Mouse (Mus musculus) embryonic facial prominence, embryonic 10.5 days (tissue): ENCODE data around the gene Gna11. TPM values are rescaled to one million over a fixed set of nuclear protein-coding genes. Genes with fewer than 3 reads are reported as not detected.

Source experiments
- DNase-seq: peaks from one replicate; pipeline ENCODE4 v3.0.0-alpha.2; 2017; ENCODE audit warnings: low spot score
- H3K27ac ChIP-seq: fragments of 300-500 bp; sonication (generic); replicated peaks from 2 replicates; pipeline ENCODE4 v1.5.1; 2016; ENCODE audit warnings: mild to moderate bottlenecking
- H3K27me3 ChIP-seq: fragments of 300-500 bp; sonication (generic); replicated peaks from 2 replicates; pipeline ENCODE4 v1.6.1; 2016; ENCODE audit warnings: low read depth, mild to moderate bottlenecking; ENCODE audit not compliant: poor library complexity, severe bottlenecking
- H3K36me3 ChIP-seq: fragments of 300-500 bp; sonication (generic); replicated peaks from 2 replicates; pipeline ENCODE4 v1.6.1; 2016; ENCODE audit warnings: mild to moderate bottlenecking, moderate library complexity
- H3K4me1 ChIP-seq: fragments of 300-500 bp; sonication (generic); 2 replicates; pipeline ENCODE4 v1.6.1; 2016
- H3K4me3 ChIP-seq: fragments of 300-500 bp; sonication (generic); 2 replicates; pipeline ENCODE4 v1.5.1; 2016; ENCODE audit warnings: mild to moderate bottlenecking, moderate library complexity
- H3K9me3 ChIP-seq: fragments of 300-500 bp; sonication (generic); 2 replicates; pipeline ENCODE4 v1.6.1; 2016; ENCODE audit warnings: mild to moderate bottlenecking
- WGBS: fragments of 180-500 bp; shearing (Covaris S2); methylation state at CpG from one replicate; pipeline ENCODE4 v1.1.7; 2016; 5-methylcytosine and 5-hydroxymethylcytosine counted together
- polyA plus RNA-seq: library from polyadenylated mRNA; unstranded; fragments of >200 nt; fragmentation: Nextera tagmentation; extraction: Ambion mirVana; gene quantifications from 2 replicates; pipeline ENCODE4 v1.2.1, GENCODE M21; 2016

Gna11 gene
- polyA plus RNA-seq, 1 experiment from 2014 or later = 79.0 TPM

DNA sequence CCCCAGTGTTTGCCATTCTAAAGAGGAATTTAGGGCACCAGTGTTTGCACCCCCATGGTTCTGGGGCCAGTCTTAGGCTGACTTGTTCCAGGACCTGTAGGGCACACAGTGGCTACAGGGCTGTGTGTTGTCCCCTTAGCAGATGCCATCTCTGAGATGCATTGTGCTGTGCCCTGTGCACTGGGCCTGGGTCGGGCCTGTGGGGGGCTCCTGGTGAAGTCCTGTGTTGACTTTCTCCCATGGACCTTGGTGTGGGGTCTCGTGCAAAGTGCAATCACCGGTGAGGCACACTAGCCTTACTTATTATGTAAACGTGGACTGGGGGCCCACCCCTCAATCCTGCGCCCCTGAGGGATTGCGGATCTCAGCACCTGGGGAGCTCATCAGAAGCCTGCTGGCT is 17.4 kb upstream of the Gna11 start:
- Histone ChIP-seq H3K9me3 (no peaks in the 10 kb centered on the region), H3K4me1 (peaks cover 84% of the 10 kb centered on the region), H3K4me3 (peak overlapping the region; percentile 1; the same call in 1 of the 2 replicates), H3K36me3 (peaks cover 58% of the 10 kb centered on the region), H3K27ac (no peak overlapping the region), H3K27me3 (peaks cover 60% of the 10 kb centered on the region)
- DNase-seq = no peak
- 79% methylated on average over 6 of the region's 6 CpGs for WGBS

DNA sequence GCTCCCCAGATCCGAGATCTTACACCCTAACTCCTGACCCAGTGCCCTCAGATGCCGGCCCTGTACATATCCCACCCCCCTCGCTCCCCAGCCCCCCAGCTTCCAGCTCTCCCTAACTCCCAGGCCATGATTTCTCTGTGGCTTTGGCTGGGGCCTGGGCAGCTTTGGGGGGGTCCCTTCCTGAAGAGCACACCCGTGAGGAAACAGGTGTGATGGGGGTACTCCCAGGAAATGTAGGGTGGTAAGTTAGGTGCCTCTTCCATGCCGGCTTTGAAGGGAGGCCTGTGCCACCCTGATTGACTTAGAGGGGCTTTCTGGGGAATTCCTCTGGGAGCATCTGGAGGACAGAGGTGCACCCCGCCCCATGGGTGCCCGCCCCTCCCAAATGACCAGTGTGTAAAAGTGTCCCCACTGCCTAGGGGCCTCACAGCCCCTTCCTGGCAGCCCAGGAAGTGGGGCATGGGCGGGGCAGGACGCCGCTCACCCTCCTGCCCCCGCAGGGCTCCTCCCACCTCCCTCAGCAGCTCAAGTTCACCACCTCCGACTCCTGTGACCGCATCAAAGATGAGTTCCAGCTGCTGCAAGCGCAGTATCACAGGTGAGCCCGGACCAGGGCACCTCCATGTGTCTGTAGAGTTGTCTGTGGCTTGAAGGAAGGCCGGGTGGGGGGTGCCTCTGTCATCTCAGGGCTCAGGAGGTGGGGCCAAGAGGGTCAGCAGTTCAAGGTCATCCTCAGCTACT is 15.9 kb upstream of the Gna11 start:
- peaks cover 68% of the 10 kb centered on the region for H3K4me1 ChIP-seq
- peak overlapping the region; percentile 82 for H3K4me3 ChIP-seq
- H3K9me3 ChIP-seq = no peaks in the 10 kb centered on the region
- H3K36me3 ChIP-seq = peaks cover 43% of the 10 kb centered on the region
- 17% methylated on average over 16 of the region's 16 CpGs for WGBS
- DNase-seq = peak; percentile 69
- H3K27me3 ChIP-seq = peaks cover 45% of the 10 kb centered on the region
- peak overlapping the region; percentile 97 for H3K27ac ChIP-seq

DNA sequence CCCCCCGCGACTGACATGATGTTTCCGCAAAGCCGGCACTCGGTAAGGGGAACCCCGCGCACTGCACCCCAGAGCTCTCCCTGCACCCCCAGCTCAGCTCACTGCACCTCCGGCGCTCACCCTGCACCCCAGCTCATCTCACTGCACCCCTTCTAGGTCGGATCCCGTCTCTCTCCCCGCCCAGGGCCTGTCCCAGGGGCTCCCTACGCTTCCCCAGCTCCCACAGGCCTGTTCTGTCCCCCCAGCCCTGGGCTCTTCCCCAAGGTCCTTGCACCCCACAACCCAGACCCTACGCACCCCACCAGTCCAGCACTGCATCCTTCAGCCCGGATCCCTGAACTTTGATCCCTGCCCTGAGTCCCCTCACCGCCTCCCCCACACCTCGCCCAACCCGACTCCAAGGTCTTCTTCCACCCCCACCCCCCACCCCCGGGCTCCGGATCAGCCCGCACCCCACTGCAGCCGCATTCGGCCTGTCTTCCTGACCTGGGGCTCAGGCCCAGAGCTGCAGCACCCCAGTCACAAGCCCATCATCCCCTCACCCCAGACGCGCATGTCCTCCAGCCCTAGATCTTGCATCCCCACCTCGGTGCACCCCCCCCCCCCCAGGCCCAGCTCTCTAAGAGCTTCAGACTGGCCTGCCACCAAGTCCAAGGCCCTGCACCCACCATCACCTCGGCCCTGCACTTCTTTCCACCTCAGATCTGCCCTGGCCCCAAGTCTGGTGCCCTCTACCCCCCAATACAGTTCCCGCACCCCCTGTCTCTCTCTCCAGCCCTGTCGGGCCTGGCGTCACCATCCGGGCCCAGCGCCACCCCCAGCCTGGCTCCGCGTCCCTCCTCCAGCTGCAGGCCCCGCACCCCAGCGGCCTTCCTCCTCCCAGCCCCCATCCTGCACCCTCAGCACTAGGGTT is 14.9 kb upstream of the Gna11 start:
- Histone ChIP-seq H3K9me3 (no peaks in the 10 kb centered on the region), H3K4me3 (peak overlapping the region; percentile 82), H3K36me3 (peaks cover 33% of the 10 kb centered on the region), H3K4me1 (peaks cover 58% of the 10 kb centered on the region), H3K27me3 (peaks cover 35% of the 10 kb centered on the region), H3K27ac (peak overlapping the region; percentile 97)
- DNase-seq = peak; percentile 58
- WGBS = 4% methylated on average over 36 of the region's 36 CpGs

DNA sequence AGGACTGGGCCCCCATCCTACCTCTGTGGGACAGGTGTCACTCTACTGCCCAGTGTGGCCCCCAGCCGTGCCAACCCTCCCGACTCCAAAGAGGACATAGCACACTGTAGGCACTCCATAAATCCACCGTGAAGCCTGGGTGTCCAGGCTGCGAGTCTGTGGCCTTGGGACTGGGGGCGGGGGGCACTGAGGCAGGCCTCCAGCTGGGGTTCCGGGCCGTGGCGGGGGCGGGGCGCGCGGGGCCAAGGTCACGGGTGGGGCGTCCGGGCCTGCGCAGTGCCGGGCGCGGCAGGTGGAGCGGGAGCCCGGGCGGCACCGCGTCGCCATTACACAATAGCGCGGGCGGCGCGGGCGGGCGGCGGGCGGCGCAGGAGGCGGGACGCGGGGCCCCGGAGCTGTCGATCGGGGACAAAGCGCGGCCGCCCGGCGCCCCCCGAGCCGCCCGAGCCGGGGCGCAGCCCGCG is 14.2 kb upstream of the Gna11 start, which contains the start of gene Aes:
Gene Aes (plus strand): TSS at position 326 of the 464 bp plus-strand sequence.
- Histone ChIP-seq H3K9me3 (no peaks in the 10 kb centered on the region), H3K27me3 (peaks cover 28% of the 10 kb centered on the region), H3K36me3 (peaks cover 26% of the 10 kb centered on the region), H3K4me1 (peaks cover 51% of the 10 kb centered on the region), H3K27ac (peak within 1 kb of the TSS; percentile 97), H3K4me3 (peak within 1 kb of the TSS; percentile 82)
- peak; percentile 73 for DNase-seq
- 1% methylated on average over 52 of the region's 53 CpGs for WGBS

DNA sequence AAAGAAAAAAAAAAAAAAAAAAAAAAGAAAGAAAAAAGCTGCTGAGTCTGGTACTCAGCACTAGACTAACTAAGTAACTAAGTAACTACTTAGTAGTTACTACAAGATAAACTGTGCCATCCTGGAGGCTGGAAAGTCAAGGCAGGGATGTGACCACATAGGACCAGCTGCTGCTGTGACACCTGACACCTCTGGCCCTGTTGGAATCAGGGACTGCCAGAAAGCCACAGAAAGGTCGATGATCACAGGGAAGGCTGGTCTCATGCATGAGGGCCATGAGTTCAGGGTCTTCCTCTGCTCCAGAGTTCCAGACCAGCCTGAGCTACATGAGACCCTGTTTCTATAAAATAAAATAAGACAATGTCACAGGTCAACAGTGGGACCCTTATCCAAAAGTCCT is 12.5 kb upstream of the Gna11 start:
- no peak overlapping the region for H3K27ac ChIP-seq
- peaks cover 15% of the 10 kb centered on the region for H3K36me3 ChIP-seq
- peaks cover 34% of the 10 kb centered on the region for H3K4me1 ChIP-seq
- peaks cover 3% of the 10 kb centered on the region; the same call in 1 of the 2 replicates for H3K9me3 ChIP-seq
- H3K27me3 ChIP-seq = peaks cover 12% of the 10 kb centered on the region
- H3K4me3 ChIP-seq = no peak overlapping the region
- DNase-seq = peak; percentile 13
- 43% methylated on average over 1 of the region's 1 CpGs for WGBS

DNA sequence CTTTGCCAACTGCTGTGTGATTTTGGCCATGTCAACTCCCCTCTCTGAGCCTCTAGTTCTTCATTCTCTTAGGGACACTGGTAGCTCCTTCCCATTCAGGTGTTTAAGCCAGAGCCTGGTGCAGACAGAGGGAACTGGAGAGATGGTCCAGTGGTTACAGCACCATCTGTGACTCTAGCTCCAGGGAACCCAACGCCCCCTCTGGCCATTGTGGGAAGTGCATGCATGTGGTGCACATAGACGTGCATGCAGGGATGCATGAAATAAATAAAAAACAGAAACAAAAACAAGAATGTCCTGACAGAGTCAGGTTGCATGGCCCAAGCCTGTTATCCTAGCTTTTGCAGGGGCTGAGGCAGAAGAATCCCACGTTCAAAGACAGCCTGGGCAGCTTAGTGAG is 11.3 kb upstream of the Gna11 start:
- Histone ChIP-seq H3K4me1 (peaks cover 33% of the 10 kb centered on the region), H3K27ac (no peak overlapping the region), H3K36me3 (peaks cover 5% of the 10 kb centered on the region), H3K27me3 (peaks cover 8% of the 10 kb centered on the region; the same call in 1 of the 2 replicates), H3K4me3 (no peak overlapping the region), H3K9me3 (peaks cover 3% of the 10 kb centered on the region; the same call in 1 of the 2 replicates)
- no peak for DNase-seq
- WGBS = 76% methylated on average over 3 of the region's 3 CpGs

DNA sequence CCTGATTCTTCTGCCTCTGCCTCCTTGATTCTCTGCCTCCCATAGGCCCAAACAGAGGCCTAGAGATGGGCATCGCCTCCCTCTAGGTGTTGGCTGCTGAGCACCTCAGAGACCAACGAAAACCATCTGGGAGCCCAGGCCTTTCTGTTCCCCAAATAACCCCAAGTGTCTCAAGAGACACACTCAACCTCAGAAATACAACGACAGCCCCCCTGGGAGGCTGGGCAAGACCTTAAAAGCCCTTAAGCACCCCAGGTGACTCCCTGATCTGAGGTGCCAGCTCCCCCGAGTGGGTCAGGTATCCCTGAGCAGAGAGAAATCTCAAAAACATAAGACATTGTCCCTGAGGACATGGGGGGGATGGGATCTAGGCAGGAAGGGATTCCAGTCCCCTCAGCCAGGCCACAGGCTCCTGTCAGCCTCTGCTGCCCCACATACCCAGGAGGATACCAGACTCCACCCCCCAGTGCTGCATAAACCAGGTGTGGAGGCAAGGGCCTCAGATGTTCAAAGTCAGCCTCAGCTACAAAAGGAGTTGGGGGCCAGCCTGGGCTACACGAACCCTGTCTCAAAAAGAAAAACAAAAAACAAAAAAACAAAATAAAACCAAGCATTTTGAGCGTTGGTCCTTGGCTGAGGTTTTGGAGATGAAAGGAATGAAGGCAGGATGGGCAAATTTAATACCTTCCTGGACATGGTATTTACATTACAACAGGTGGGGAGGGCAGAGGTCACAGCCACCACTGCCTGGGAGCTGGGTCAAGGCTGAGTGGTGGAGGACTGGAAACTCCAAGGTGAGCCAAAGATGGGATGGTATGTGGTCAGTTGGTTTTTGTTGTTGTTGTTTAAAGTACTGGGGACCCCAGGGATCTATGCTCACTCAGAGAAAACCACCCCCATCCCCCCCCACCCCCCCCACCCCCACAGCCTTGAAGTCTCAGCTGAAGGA is 9.1 kb upstream of the Gna11 start:
- Histone ChIP-seq H3K27ac (no peak overlapping the region), H3K4me1 (peaks cover 12% of the 10 kb centered on the region), H3K27me3 (no peaks in the 10 kb centered on the region; the same call in 1 of the 2 replicates), H3K36me3 (no peaks in the 10 kb centered on the region), H3K9me3 (peaks cover 3% of the 10 kb centered on the region; the same call in 1 of the 2 replicates), H3K4me3 (no peak overlapping the region)
- no peak for DNase-seq
- WGBS = 81% methylated on average over 6 of the region's 6 CpGs

GRCm38 (mm10) chr10:81553232-81553631 is 8.2 kb upstream of the Gna11 start:
- WGBS = 86% methylated on average over 5 of the region's 5 CpGs
- Histone ChIP-seq H3K27me3 (no peaks in the 10 kb centered on the region), H3K9me3 (peaks cover 3% of the 10 kb centered on the region; the same call in 1 of the 2 replicates), H3K27ac (no peak overlapping the region), H3K36me3 (no peaks in the 10 kb centered on the region), H3K4me3 (no peak overlapping the region), H3K4me1 (peaks cover 9% of the 10 kb centered on the region)
- peak; percentile 44 for DNase-seq

DNA sequence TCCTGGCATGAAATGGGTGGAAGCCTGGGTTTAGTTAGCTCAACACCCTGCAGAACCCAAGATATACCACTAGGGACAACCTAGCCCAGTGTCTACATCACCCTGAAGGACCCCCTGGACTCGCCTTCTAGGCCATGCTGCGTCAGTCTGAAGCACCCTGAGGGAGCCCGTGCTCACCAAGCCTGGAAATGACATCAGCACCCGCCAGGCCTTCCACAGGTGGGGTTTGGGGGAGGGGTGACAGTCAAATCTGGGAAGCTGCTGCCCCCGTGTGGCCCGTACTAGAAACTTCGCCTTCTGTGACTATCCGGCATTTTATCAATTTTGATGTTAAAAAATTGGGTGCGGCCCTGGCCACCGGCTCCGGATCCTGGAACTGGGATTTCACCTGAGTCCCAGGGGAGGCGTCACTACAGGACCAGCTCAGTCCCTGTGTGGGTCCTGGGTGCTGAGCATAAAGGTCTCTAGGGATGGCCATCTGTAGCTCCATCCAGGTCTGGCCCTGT is 6.7 kb upstream of the Gna11 start:
- 8% methylated on average over 12 of the region's 12 CpGs for WGBS
- peak; percentile 83 for DNase-seq
- peak overlapping the region; percentile 69 for H3K27ac ChIP-seq
- H3K4me1 ChIP-seq = peaks cover 7% of the 10 kb centered on the region
- H3K36me3 ChIP-seq = no peaks in the 10 kb centered on the region
- H3K27me3 ChIP-seq = no peaks in the 10 kb centered on the region
- peak overlapping the region; percentile 18; the same call in 1 of the 2 replicates for H3K4me3 ChIP-seq
- H3K9me3 ChIP-seq = peaks cover 3% of the 10 kb centered on the region; the same call in 1 of the 2 replicates

DNA sequence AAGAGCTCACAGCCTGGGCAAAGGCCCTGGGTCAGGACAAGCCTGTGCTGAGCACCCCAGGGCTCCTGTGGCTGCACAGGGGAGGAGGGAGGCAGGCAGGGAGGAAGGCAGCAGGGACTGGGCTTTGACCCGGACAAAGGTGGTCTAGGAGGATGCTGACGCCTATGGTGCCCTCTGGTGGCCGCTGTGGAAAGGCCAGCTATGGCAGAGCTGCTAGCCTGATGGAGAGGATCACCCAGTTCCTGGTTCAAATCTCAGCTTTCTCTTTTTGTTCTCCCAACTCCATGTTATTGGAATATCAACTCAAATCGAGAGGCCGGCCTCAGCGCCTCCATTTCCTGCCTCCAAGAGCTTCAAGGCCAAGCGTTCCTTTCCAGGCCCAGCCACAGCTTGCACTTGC is 5.3 kb upstream of the Gna11 start:
- peak; percentile 83 for DNase-seq
- Histone ChIP-seq H3K4me3 (no peak overlapping the region), H3K36me3 (no peaks in the 10 kb centered on the region), H3K27me3 (no peaks in the 10 kb centered on the region), H3K4me1 (peaks cover 11% of the 10 kb centered on the region), H3K9me3 (peaks cover 3% of the 10 kb centered on the region; the same call in 1 of the 2 replicates), H3K27ac (peak overlapping the region; percentile 46; the same call in 1 of the 2 replicates)
- WGBS = 12% methylated on average over 7 of the region's 7 CpGs

DNA sequence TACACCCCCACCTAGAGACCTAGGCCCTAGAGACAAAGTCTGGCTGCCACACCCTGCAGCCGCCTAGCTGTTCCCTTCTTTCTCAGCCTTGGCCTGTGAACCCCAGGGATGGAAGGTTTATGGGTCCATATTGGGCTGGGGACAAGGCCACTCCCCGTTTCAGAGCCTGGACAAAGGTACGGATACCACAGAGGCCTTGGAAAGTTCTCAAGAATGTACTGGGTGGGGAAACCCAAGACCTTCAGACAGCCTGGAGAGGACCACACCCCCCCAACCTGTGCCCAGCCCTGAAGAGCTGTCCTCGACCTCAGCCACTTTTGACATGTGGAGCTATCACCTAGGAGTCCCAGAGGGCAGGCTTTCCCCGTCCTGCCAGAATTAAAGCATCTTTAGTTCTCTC is 4.0 kb upstream of the Gna11 start:
- WGBS = 73% methylated on average over 5 of the region's 5 CpGs
- Histone ChIP-seq H3K9me3 (peaks cover 3% of the 10 kb centered on the region; the same call in 1 of the 2 replicates), H3K36me3 (no peaks in the 10 kb centered on the region), H3K27ac (no peak overlapping the region), H3K4me1 (peaks cover 17% of the 10 kb centered on the region), H3K4me3 (no peak overlapping the region), H3K27me3 (no peaks in the 10 kb centered on the region)
- no peak for DNase-seq
